Comparison of ENCODE assay signal across 1 mouse cellular context in genomic region chr9:75808179-75808578, GRCm38 (mm10). TPM values are rescaled to one million over a fixed set of nuclear protein-coding genes. Genes with fewer than 3 reads are reported as not detected.
"Had no signal": no experiment of that assay in that cellular context is flagged by ENCODE, and none has a peak within 500 bp of the region (broad histone marks: within the 10 kb centered on the region; RNA-seq: fewer than 3 reads in every experiment).

No protein-coding gene starts in this region.

RNA-seq across cellular contexts. Expression of gene Bmp5, which starts 33.0 kb away (rescaled TPM):
- polyA plus RNA-seq: macrophage had no signal
